Mouse (Mus musculus): Measurements from ENCODE around the gene Commd7.

GRCm38 (mm10) chr2:153611743-153612142 is 20.8 kb downstream of the Commd7 start:
- TF ChIP-seq CTCF (IDR thresholded peaks at IDR 0.05; ENCODE audit: low read depth) (no peak), EP300 (optimal IDR thresholded peaks at IDR 0.05) (no peak)
